Mouse (Mus musculus) small intestine, adult 2 months (tissue): ENCODE results near the gene Gng13. TPM values are rescaled to one million over a fixed set of nuclear protein-coding genes. Genes with fewer than 3 reads are reported as not detected.

Experiments
- H3K27ac ChIP-seq: fragments of 200-500 bp; 2 replicates; pipeline ENCODE4 v1.5.1; 2012; ENCODE audit warnings: low read depth, low read length, control low read depth, inconsistent platforms; ENCODE audit not compliant: insufficient read depth
- H3K27me3 ChIP-seq: fragments of 200-500 bp; 2 replicates; pipeline ENCODE4 v1.6.1; 2012; ENCODE audit warnings: mild to moderate bottlenecking, moderate library complexity, low read length, inconsistent platforms; ENCODE audit not compliant: control insufficient read depth, insufficient read depth
- H3K36me3 ChIP-seq: fragments of 200-500 bp; 2 replicates; pipeline ENCODE4 v1.6.1; 2012; ENCODE audit warnings: mild to moderate bottlenecking, low read length, control low read depth, inconsistent platforms; ENCODE audit not compliant: control insufficient read depth, insufficient read depth
- H3K4me1 ChIP-seq: fragments of 200-500 bp; 2 replicates; pipeline ENCODE4 v1.6.1; 2012; ENCODE audit warnings: low read length, inconsistent platforms, mixed read lengths; ENCODE audit not compliant: control insufficient read depth, insufficient read depth, insufficient read length
- H3K4me3 ChIP-seq: fragments of 200-500 bp; 2 replicates; pipeline ENCODE4 v1.5.1; 2012; ENCODE audit warnings: low read depth, mild to moderate bottlenecking, control low read depth, inconsistent platforms, low read length, moderate library complexity
- CTCF ChIP-seq: fragments of 200-500 bp; IDR thresholded peaks from 2 replicates; pipeline ENCODE4 v1.5.1; 2012; ENCODE audit warnings: low read depth, mild to moderate bottlenecking, control low read depth, inconsistent platforms, low read length, moderate library complexity, mixed read lengths; ENCODE audit not compliant: insufficient replicate concordance, insufficient read length; ENCODE audit errors: extremely low read depth
- POLR2A ChIP-seq: fragments of 200-500 bp; IDR thresholded peaks from 2 replicates; pipeline ENCODE4 v1.6.1; 2012; ENCODE audit warnings: low read depth, mild to moderate bottlenecking, control low read depth, inconsistent platforms, low read length, moderate library complexity
- WGBS: fragments of 180-500 bp; shearing (Covaris S2); methylation state at CpG from one replicate; pipeline ENCODE4 v1.1.7; 2018; 5-methylcytosine and 5-hydroxymethylcytosine counted together
- polyA plus RNA-seq: library from polyadenylated mRNA; depleted of rRNA; stranded (reverse); fragments of >200 nt; gene quantifications from 2 replicates; pipeline ENCODE4 v1.2.3, GENCODE M21; 2012

Gene Gng13
- polyA plus RNA-seq, 1 experiment, result 0.30 TPM

GRCm38 (mm10) chr17:25751446-25751845, 34.5 kb downstream of the Gng13 start:
- H3K27ac ChIP-seq, result no peak overlapping the region
- no peaks in the 10 kb centered on the region for H3K27me3 ChIP-seq
- 6% methylated on average over 5 of the region's 5 CpGs for WGBS
- H3K4me1 ChIP-seq, result no peaks in the 10 kb centered on the region
- TF ChIP-seq POLR2A (no peak), CTCF (no peak)
- no peaks in the 10 kb centered on the region for H3K36me3 ChIP-seq
- H3K4me3 ChIP-seq, result no peak overlapping the region

- H3K36me3 ChIP-seq, result no peaks in the 10 kb centered on the region
- WGBS, result 72% methylated on average over 9 of the region's 9 CpGs
- no peak for TF ChIP-seq CTCF
- no peak for TF ChIP-seq POLR2A
Observed at GRCm38 (mm10) chr17:25754241-25754640, 37.3 kb downstream of the Gng13 start, which contains the start of gene Msln. Msln (minus strand) TSS chr17:25754378.

GRCm38 (mm10) chr17:25755086-25755485, 38.1 kb downstream of the Gng13 start:
- whole genome bisulfite sequencing, result 68% methylated on average over 4 of the region's 4 CpGs
- H3K27me3 ChIP-seq, result no peaks in the 10 kb centered on the region
- no peaks in the 10 kb centered on the region for H3K4me1 ChIP-seq
- H3K27ac ChIP-seq, result no peak overlapping the region
- H3K4me3 ChIP-seq, result no peak overlapping the region
- H3K36me3 ChIP-seq, result no peaks in the 10 kb centered on the region
- TF ChIP-seq CTCF (no peak), POLR2A (no peak)

More at GRCm38 (mm10) chr17:25754241-25754640, 37.3 kb downstream of the Gng13 start, which contains the start of gene Msln:
- no peak within 1 kb of the TSS for H3K27ac ChIP-seq
- no peaks in the 10 kb centered on the region for H3K27me3 ChIP-seq
- H3K4me3 ChIP-seq, result no peak within 1 kb of the TSS
- H3K4me1 ChIP-seq, result no peaks in the 10 kb centered on the region

- WGBS, result 19% methylated on average over 4 of the region's 4 CpGs
Observed at GRCm38 (mm10) chr17:25755627-25756377, 38.8 kb downstream of the Gng13 start.

GRCm38 (mm10) chr17:25756378-25757242, 39.6 kb downstream of the Gng13 start:
- H3K36me3 ChIP-seq, result no peaks in the 10 kb centered on the region
- TF ChIP-seq POLR2A, result no peak
- no peak for TF ChIP-seq CTCF
- H3K27ac ChIP-seq, result no peak overlapping the region
- 63% methylated on average over 9 of the region's 9 CpGs for WGBS
- no peaks in the 10 kb centered on the region for H3K4me1 ChIP-seq
- no peak overlapping the region for H3K4me3 ChIP-seq
- no peaks in the 10 kb centered on the region for H3K27me3 ChIP-seq

More at GRCm38 (mm10) chr17:25755627-25756377, 38.8 kb downstream of the Gng13 start:
- Histone ChIP-seq H3K4me1 (no peaks in the 10 kb centered on the region), H3K4me3 (no peak overlapping the region), H3K27me3 (no peaks in the 10 kb centered on the region), H3K36me3 (no peaks in the 10 kb centered on the region), H3K27ac (no peak overlapping the region)
- no peak for TF ChIP-seq POLR2A
- no peak for TF ChIP-seq CTCF

- WGBS, result 49% methylated on average over 3 of the region's 3 CpGs
- H3K4me3 ChIP-seq, result no peak overlapping the region
- H3K4me1 ChIP-seq, result no peaks in the 10 kb centered on the region
- H3K27me3 ChIP-seq, result no peaks in the 10 kb centered on the region
- no peak for TF ChIP-seq CTCF
- TF ChIP-seq POLR2A, result no peak
- no peaks in the 10 kb centered on the region for H3K36me3 ChIP-seq
- H3K27ac ChIP-seq, result no peak overlapping the region
Observed at GRCm38 (mm10) chr17:25757691-25758090, 40.7 kb downstream of the Gng13 start.

- Histone ChIP-seq H3K27ac (no peak overlapping the region), H3K4me1 (no peaks in the 10 kb centered on the region), H3K36me3 (no peaks in the 10 kb centered on the region), H3K27me3 (no peaks in the 10 kb centered on the region), H3K4me3 (no peak overlapping the region)
- TF ChIP-seq CTCF, result no peak
- TF ChIP-seq POLR2A, result no peak
- WGBS, result 71% methylated on average over 8 of the region's 8 CpGs
Observed at GRCm38 (mm10) chr17:25760148-25760547, 43.2 kb downstream of the Gng13 start.
